Mouse (Mus musculus) layer of hippocampus, adult 8-10 months (tissue): ENCODE data around the gene Enpp1. TPM values are rescaled to one million over a fixed set of nuclear protein-coding genes. Genes with fewer than 3 reads are reported as not detected.

Experiments
- DNase-seq, 2 experiments: peaks; one replicate each; pipeline ENCODE4 v3.0.0; 2022; ENCODE audit warnings: low spot score in 2 of 2
- total RNA-seq, 4 experiments: library from RNA; stranded (reverse); gene quantifications; 2 replicates each; pipeline ENCODE4 v1.2.4; 2022

Enpp1 gene
- total RNA-seq, 4 experiments from 2014 or later, result 3.7 to 5.7 (median 4.4) TPM

- no peak for DNase-seq
Observed at GRCm38 (mm10) chr10:24598693-24599092, 113.3 kb downstream of the Enpp1 start.

- DNase-seq, result no peak
Observed at GRCm38 (mm10) chr10:24597789-24598188, 114.2 kb downstream of the Enpp1 start.

DNA sequence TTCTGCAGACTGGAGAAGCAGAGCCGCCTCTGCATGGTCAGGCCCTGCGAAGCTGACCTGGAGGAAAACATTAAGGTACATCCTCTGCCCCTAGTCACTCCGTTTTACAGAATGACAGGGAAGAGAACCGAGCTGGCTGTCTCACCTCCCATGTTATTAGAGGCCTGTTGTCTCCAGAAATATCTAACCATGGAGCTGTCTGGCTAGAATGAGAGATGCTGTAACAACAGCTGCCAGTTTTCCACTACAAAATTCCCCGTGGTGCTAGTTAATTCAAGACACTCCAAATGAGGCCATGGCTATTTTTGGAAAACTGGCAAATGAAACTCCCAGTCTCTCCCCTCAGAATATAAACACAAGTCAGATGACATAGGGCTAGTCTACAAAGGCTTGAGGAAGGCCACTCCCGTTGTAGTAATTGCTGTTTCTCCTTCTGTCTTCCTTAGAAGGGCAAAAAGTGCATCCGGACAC, 115.1 kb downstream of the Enpp1 start:
- DNase-seq, result no peak

GRCm38 (mm10) chr10:24596003-24596868, 115.7 kb downstream of the Enpp1 start:
- DNase-seq, result no peak

DNA sequence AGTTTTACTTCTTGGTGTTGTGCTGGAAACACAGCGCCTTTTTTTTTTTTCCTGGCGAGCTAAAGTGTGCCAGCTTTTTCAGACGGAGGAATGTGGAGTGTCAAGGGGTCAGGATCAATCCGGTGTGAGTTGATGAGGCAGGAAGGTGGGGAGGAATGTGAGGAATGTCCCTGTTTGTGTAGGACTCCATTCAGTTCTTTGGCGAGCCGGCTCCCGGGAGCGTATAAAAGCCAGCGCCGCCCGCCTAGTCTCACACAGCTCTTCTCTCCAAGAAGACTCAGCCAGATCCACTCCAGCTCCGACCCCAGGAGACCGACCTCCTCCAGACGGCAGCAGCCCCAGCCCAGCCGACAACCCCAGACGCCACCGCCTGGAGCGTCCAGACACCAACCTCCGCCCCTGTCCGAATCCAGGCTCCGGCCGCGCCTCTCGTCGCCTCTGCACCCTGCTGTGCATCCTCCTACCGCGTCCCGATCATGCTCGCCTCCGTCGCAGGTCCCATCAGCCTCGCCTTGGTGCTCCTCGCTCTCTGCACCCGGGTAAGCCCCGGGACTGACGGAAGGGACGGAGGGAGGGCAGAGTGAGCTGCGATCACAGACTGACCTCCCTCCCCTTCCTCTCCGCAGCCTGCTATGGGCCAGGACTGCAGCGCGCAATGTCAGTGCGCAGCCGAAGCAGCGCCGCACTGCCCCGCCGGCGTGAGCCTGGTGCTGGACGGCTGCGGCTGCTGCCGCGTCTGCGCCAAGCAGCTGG, 116.5 kb downstream of the Enpp1 start, which contains the start of gene Ccn2:
Gene Ccn2 (plus strand): TSS at position 193 of the 753 bp plus-strand sequence.
- DNase-seq, result peak in 1 of 2 experiments; percentile 10

GRCm38 (mm10) chr10:24593556-24593955, 118.4 kb downstream of the Enpp1 start:
- no peak for DNase-seq

- no peak for DNase-seq
Observed at GRCm38 (mm10) chr10:24592969-24593368, 119.0 kb downstream of the Enpp1 start.

DNA sequence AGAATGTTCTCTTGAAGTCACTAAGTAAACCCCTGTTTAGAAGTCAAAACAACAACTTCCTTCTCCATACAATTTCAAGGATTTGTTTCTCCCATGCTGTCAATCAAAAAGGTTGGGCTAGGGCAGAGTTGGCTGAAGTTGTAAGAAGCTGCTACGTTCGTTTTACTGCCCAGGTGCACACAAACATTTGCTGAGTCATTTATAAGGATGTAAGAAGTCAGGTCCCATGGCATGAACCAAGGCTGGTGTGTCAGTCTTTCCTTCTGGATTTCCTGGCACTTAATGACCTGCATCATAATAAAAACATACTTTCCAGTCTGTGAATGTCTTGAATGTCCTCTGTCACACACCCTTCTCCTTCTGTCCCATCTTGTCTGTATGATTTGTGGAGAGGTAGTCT, 119.6 kb downstream of the Enpp1 start:
- no peak for DNase-seq

GRCm38 (mm10) chr10:24591741-24592140, 120.2 kb downstream of the Enpp1 start:
- no peak for DNase-seq

- peak; percentile 38 to 78 for DNase-seq
Observed at GRCm38 (mm10) chr10:24591136-24591535, 120.8 kb downstream of the Enpp1 start.

DNA sequence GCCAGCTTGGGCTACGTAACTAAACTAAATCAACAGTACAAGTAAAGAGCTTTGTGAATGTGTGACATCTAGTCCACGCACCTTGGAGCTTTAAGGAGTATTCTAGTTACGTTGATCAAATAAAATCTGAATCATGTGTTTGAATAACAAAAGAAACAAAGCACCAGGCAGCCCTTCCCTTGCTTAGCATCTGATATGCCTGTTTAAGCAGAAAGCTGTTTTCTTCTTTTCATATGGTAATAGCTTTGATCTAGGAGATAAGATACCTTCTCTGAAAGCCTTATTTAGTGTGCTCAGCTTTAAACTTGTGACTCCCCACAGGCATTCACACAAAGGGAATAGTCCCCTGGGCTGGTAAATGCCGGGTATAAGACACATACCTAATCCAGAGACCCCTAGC, 121.4 kb downstream of the Enpp1 start:
- DNase-seq, result no peak

GRCm38 (mm10) chr10:24589238-24589637, 122.7 kb downstream of the Enpp1 start:
- no peak for DNase-seq

GRCm38 (mm10) chr10:24588824-24589223, 123.1 kb downstream of the Enpp1 start:
- no peak for DNase-seq

Other genes with a start within 250 kb of the Enpp1 start
- gene Ccn2, start 116.7 kb downstream of the Enpp1 start, total RNA-seq, result 10 to 100 TPM in 3 of 4 experiments, 1 to 10 TPM in 1; 9.8 to 18.3 (median 10.7) TPM
- gene Enpp3, start 130.7 kb upstream of the Enpp1 start, total RNA-seq, result under 1 TPM; 0.51 to 0.89 (median 0.78) TPM
- 10 to 100 TPM; 35.6 to 43.2 (median 38.1) TPM for gene Med23, start 157.8 kb upstream of the Enpp1 start, total RNA-seq
- under 1 TPM in 2 of 4 experiments, not detected in 2; 0.21 to 0.23 TPM for gene Arg1, start 215.3 kb upstream of the Enpp1 start, total RNA-seq